Mouse (Mus musculus) ES-Bruce4 (cell line): ENCODE measurements around the gene Rcn3. TPM values are rescaled to one million over a fixed set of nuclear protein-coding genes. Genes with fewer than 3 reads are reported as not detected.
A peak's percentile ranks its signal among the peaks of the same experiment; 100 is the strongest.
"Not testable (repeated sequence)": the region's sequence is repeated elsewhere in the genome, so short reads cannot be mapped to it uniquely, and the experiment has no call there.

Experiments used
- H3K27ac ChIP-seq: 2 replicates; pipeline ENCODE4 v1.5.1; 2012; ENCODE audit warnings: low read length, inconsistent platforms; ENCODE audit not compliant: insufficient read depth
- H3K27me3 ChIP-seq: 2 replicates; pipeline ENCODE4 v1.6.1; 2012; ENCODE audit warnings: mild to moderate bottlenecking, low read length, inconsistent platforms; ENCODE audit not compliant: control insufficient read depth, poor library complexity, insufficient read depth, severe bottlenecking
- H3K36me3 ChIP-seq: 2 replicates; pipeline ENCODE4 v1.6.1; 2012; ENCODE audit warnings: inconsistent platforms, mild to moderate bottlenecking, low read length, moderate library complexity; ENCODE audit not compliant: control insufficient read depth, poor library complexity, insufficient read depth, severe bottlenecking
- H3K4me1 ChIP-seq: one replicate; pipeline ENCODE4 v1.8.1; 2011; ENCODE audit warnings: low read length; ENCODE audit not compliant: control insufficient read depth, insufficient read depth
- H3K4me3 ChIP-seq: 2 replicates; pipeline ENCODE4 v1.5.1; 2011; ENCODE audit warnings: low read depth, mild to moderate bottlenecking, low read length
- H3K9ac ChIP-seq: 2 replicates; pipeline ENCODE4 v1.6.1; 2012; ENCODE audit warnings: low read depth, mild to moderate bottlenecking, inconsistent platforms; ENCODE audit not compliant: poor library complexity, severe bottlenecking
- H3K9me3 ChIP-seq: replicated peaks from 2 replicates; pipeline ENCODE4 v1.6.1; 2012; ENCODE audit warnings: mild to moderate bottlenecking, low read length, inconsistent platforms; ENCODE audit not compliant: control insufficient read depth, poor library complexity, insufficient read depth, severe bottlenecking
- CTCF ChIP-seq: IDR thresholded peaks from one replicate; pipeline ENCODE4 v1.8.1; 2011; ENCODE audit warnings: low read depth, low read length
- EP300 ChIP-seq: IDR thresholded peaks from 2 replicates; pipeline ENCODE4 v1.6.1; 2011; ENCODE audit warnings: low read depth, low read length; ENCODE audit not compliant: insufficient read depth
- POLR2A ChIP-seq: IDR thresholded peaks from one replicate; pipeline ENCODE4 v1.8.1; 2011; ENCODE audit warnings: low read length; ENCODE audit not compliant: insufficient read depth
- polyA plus RNA-seq: library from polyadenylated mRNA; stranded (reverse); fragments of >200 nt; gene quantifications from 2 replicates; pipeline ENCODE4 v1.2.4, GENCODE M21; 2011; ENCODE audit warnings: low read depth; ENCODE audit not compliant: missing spikeins, insufficient read depth, insufficient read length

The Rcn3 gene
- polyA plus RNA-seq, 1 experiment, result 66.7 TPM

DNA sequence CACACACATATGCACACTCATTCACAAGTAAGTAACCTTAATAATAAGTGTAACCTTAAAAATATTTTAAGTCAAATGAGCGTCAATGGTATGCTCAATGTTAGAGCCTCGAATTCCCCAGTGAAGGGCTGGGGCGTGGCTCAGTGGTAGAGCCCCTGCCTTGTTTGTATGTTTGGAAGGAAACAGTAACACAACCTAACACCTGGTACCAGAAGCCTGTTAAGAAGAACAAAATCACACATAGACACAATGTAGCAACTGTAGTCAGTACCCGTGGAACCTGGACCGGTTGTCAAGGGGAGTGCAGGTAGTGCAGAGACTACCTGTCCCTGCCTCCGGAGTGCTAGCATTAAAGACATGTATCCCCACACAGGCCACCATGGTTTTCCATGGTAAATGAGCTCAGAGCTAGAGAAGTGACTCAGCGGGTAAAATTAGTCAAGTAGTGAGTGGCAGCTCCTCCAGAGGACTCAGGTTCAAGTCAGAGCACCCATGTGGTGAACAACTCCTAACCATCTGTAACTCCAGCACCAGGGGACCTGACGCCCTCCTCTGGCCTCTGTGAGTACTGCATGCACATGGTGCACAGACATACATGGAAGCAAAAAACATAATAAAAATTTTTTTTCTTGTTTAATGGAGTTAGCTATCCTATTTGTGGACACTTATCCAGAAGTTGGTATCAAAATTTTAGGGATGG, 6.7 kb upstream of the Rcn3 start:
- Histone ChIP-seq H3K9me3 (no peaks in the 10 kb centered on the region), H3K4me3 (no peak overlapping the region), H3K9ac (no peak overlapping the region), H3K36me3 (no peaks in the 10 kb centered on the region), H3K27me3 (no peaks in the 10 kb centered on the region), H3K4me1 (peaks cover 2% of the 10 kb centered on the region), H3K27ac (no peak overlapping the region)
- TF ChIP-seq EP300 (no peak), CTCF (peak; percentile 69)

DNA sequence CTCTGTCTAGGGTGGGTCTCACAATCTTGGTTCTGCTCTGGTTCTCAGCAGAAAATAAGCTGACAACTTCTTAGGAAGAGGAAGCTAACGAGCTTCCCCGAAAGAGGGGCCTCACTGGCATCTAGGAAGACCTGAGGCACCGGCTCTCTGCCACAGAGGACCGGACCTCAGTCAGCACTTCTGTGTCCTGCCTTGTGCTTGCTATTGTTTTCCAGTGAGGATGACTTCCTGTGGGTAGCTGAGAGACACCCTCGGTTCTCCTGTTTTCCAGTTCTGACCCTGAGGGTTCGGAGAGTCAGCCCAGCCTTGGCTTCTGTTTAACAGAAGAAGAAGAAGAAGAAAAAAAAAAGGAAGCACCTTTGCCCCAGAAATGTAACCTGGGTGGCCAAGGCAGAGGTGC, 5.5 kb upstream of the Rcn3 start:
- Histone ChIP-seq H3K4me1 (peaks cover 6% of the 10 kb centered on the region), H3K36me3 (no peaks in the 10 kb centered on the region), H3K27ac (no peak overlapping the region), H3K9ac (no peak overlapping the region), H3K27me3 (no peaks in the 10 kb centered on the region), H3K4me3 (no peak overlapping the region), H3K9me3 (no peaks in the 10 kb centered on the region)
- TF ChIP-seq EP300 (no peak), POLR2A (no peak), CTCF (no peak)

DNA sequence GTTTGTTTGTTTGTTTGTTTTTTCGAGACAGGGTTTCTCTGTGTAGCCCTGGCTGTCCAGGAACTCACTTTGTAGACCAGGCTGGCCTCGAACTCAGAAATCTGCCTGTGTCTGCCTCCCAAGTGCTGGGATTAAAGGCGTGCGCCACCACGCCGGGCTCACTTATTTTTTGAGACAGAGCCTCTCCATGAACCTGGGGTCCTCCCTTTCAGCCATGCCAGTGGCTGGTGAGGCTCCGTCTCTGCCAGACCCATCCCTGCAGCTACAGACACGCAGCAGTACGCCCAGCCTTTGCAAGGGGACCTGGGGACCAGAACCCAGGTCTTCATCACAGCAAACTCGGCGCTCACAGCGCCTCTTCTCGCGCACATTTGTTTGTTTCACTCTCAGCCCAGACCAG, 3.9 kb upstream of the Rcn3 start:
- not testable (repeated sequence) for H3K36me3 ChIP-seq, H3K4me1 ChIP-seq, H3K4me3 ChIP-seq, H3K27me3 ChIP-seq, H3K27ac ChIP-seq, H3K9ac ChIP-seq, H3K9me3 ChIP-seq

DNA sequence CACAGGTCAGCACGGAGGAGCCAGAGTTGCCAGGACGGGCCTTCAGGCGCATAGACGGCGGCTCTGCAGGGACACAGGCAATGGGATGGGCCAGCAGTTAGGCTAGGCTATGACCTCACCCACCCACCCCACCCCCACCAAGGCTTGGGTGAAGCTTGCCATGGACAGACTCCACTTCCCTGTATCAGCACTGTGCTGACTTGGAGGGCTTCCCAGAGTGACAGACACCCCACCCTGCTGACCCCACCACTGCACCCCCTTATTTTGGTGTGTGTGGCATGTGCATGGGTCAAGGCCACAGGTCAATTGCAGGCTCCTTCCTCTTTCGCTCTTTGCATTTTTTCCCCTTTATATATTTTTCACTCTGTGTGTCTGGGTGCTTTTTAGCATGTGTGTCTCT, 3.3 kb upstream of the Rcn3 start:
- Histone ChIP-seq H3K27me3 (no peaks in the 10 kb centered on the region), H3K4me1 (peaks cover 6% of the 10 kb centered on the region), H3K36me3 (no peaks in the 10 kb centered on the region), H3K4me3 (no peak overlapping the region), H3K9me3 (no peaks in the 10 kb centered on the region), H3K27ac (no peak overlapping the region), H3K9ac (no peak overlapping the region)
- TF ChIP-seq CTCF, result no peak
- no peak for TF ChIP-seq POLR2A
- no peak for TF ChIP-seq EP300

DNA sequence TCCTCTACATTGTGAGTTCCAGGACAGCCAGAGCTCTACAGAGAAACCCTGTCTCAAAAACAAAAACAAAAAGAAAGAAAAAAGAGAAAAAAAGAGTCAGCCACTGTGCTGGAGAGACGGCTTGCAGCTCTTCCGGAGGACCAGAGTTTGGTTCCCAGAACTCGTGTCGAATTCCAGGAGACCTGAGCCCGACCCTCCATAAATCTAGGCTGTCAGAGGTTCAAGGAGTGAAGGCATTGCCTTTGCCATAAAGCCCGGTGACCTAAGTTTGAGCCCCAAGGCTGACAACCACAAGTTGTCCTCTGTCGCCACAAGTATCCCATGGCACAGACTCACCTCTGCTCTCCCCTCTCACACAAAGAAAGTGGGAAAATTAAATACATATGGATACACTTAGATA, 2.1 kb upstream of the Rcn3 start:
- Histone ChIP-seq H3K4me3 (no peak overlapping the region), H3K27me3 (no peaks in the 10 kb centered on the region), H3K9ac (no peak overlapping the region), H3K27ac (no peak overlapping the region), H3K36me3 (no peaks in the 10 kb centered on the region), H3K9me3 (no peaks in the 10 kb centered on the region), H3K4me1 (peaks cover 6% of the 10 kb centered on the region)
- TF ChIP-seq EP300 (no peak), CTCF (no peak), POLR2A (no peak)

DNA sequence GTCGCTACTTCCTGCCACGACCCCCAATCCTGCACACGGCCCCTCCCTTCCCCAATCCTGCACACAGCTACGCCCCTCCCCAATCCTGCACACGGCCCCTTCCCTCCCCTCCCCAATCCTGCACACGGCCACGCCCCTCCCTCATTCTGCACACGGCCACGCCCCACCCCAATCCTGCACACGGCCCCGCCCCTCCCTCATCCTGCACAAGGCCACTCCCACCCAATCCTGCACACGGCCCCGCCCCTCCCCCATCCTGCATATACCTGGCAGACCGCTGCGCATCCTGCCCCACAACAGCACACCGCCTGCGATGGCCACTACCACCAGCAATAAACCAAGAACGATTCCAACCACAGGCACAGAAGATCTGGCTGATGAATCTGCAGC, 1.5 kb upstream of the Rcn3 start:
- no peak for TF ChIP-seq POLR2A
- peak; percentile 31; the same call in 1 of the 2 replicates for TF ChIP-seq EP300
- H3K9me3 ChIP-seq, result no peaks in the 10 kb centered on the region
- H3K4me3 ChIP-seq, result peak overlapping the region; percentile 29; the same call in 1 of the 2 replicates
- no peak overlapping the region for H3K27ac ChIP-seq
- no peak overlapping the region for H3K9ac ChIP-seq
- H3K27me3 ChIP-seq, result no peaks in the 10 kb centered on the region
- no peaks in the 10 kb centered on the region for H3K36me3 ChIP-seq
- H3K4me1 ChIP-seq, result peaks cover 6% of the 10 kb centered on the region
